Mouse (Mus musculus): ENCODE measurements around the gene Elf2. TPM values are rescaled to one million over a fixed set of nuclear protein-coding genes. Genes with fewer than 3 reads are reported as not detected.

Gene Elf2
- polyA plus RNA-seq, 2 experiments = 59.3 to 61.4 TPM

DNA sequence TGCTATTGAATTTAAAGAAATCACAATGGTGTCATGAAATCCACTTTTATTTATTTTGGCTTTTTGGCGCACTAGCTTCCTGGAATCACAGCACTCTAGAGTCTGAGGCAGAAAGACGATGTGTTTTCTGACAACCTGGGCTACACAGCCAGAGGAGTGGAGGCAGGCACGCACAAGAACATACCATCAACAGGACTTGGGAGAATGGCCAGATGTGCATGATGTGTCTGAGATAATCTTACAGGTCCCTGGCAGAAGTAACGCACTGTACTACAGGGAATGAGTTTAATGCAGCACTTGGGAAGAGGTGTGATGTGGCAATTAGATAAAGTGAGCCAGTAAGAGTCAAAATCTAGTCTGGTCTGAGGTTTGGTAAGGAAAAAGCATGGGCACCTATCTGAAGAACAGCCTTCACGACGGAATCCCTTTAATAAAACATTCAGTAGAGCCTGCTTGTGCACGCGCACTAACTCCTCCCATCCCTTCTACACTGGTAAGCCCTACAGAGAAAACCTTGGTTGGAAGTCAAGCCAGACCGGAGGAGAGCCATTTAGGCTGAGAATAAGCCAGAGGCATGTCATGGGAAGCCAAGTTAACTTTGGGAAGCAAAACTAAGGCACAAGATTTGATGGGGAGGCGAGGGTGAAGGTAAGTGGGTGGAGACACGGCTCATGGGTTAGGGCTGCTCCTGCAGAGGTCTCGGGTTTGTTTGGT is 87.6 kb downstream of the Elf2 start:
- H3K4me3 ChIP-seq (replicated peaks; ENCODE audit: low read length) = no peak overlapping the region
- H3K4me2 ChIP-seq (replicated peaks; ENCODE audit: low read depth, low read length, severe bottlenecking) = no peak overlapping the region
- no peaks in the 10 kb centered on the region for H3K4me1 ChIP-seq (ENCODE audit: control insufficient read depth, insufficient read depth, low read length)
- no peak overlapping the region for H3K9ac ChIP-seq (ENCODE audit: low read depth, low read length, severe bottlenecking)
- no peak overlapping the region for H3K27ac ChIP-seq (replicated peaks; ENCODE audit: low read depth, low read length)
- DNase-seq (ENCODE audit: low spot score) = no peak
- no peaks in the 10 kb centered on the region for H3K9me3 ChIP-seq (ENCODE audit: control insufficient read depth, low read length)
- no peaks in the 10 kb centered on the region for H3K27me3 ChIP-seq (ENCODE audit: control insufficient read depth, insufficient read depth, low read length)
- ATAC-seq (ENCODE audit: low FRiP score, low read depth) = no peak
- no peak for TF ChIP-seq POLR2A (IDR thresholded peaks at IDR 0.05; ENCODE audit: borderline replicate concordance, extremely low read depth, insufficient read depth, insufficient read length)
- peaks cover 79% of the 10 kb centered on the region for H3K36me3 ChIP-seq (ENCODE audit: control insufficient read depth, insufficient read depth, low read length)
- 93% methylated on average over 12 of the region's 12 CpGs for WGBS

DNA sequence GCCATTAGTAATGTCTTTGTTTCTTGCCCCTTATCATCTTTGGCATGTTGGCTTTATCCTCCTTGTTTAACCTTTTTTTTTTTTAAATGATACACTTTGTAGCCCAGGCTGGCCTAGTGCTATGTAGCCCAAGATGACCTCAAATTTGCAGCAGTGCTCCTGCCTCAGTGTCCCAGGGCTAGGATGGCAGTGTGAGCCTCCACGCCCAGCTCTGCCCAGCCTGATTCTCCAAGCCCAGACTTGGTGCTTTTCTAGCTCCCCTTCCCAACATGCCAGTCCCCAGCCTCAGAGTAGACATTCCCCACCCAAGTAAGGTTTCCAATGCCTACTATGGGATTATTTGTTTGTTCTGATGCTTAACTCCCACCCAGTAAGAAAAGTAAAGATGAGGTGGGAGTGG is 88.2 kb downstream of the Elf2 start:
- H3K27me3 ChIP-seq (ENCODE audit: control insufficient read depth, insufficient read depth, low read length) = no peaks in the 10 kb centered on the region
- DNase-seq (ENCODE audit: low spot score) (no peak), ATAC-seq (ENCODE audit: low FRiP score, low read depth) (no peak)
- peaks cover 72% of the 10 kb centered on the region for H3K36me3 ChIP-seq (ENCODE audit: control insufficient read depth, insufficient read depth, low read length)
- WGBS = 100% methylated on average over 1 of the region's 1 CpGs
- H3K4me2 ChIP-seq (replicated peaks; ENCODE audit: low read depth, low read length, severe bottlenecking) = no peak overlapping the region
- no peak for TF ChIP-seq POLR2A (IDR thresholded peaks at IDR 0.05; ENCODE audit: borderline replicate concordance, extremely low read depth, insufficient read depth, insufficient read length)
- H3K4me1 ChIP-seq (ENCODE audit: control insufficient read depth, insufficient read depth, low read length) = no peaks in the 10 kb centered on the region
- H3K4me3 ChIP-seq (replicated peaks; ENCODE audit: low read length) = no peak overlapping the region
- no peaks in the 10 kb centered on the region for H3K9me3 ChIP-seq (ENCODE audit: control insufficient read depth, low read length)
- no peak overlapping the region for H3K27ac ChIP-seq (replicated peaks; ENCODE audit: low read depth, low read length)
- no peak overlapping the region for H3K9ac ChIP-seq (ENCODE audit: low read depth, low read length, severe bottlenecking)

GRCm38 (mm10) chr3:51251057-51251456 is 89.4 kb downstream of the Elf2 start:
- H3K27me3 ChIP-seq (ENCODE audit: control insufficient read depth, insufficient read depth, low read length) = no peaks in the 10 kb centered on the region
- no peak for DNase-seq (ENCODE audit: low spot score)
- H3K4me1 ChIP-seq (ENCODE audit: control insufficient read depth, insufficient read depth, low read length) = no peaks in the 10 kb centered on the region
- H3K4me3 ChIP-seq (replicated peaks; ENCODE audit: low read length) = no peak overlapping the region
- no peak overlapping the region for H3K4me2 ChIP-seq (replicated peaks; ENCODE audit: low read depth, low read length, severe bottlenecking)
- peaks cover 61% of the 10 kb centered on the region for H3K36me3 ChIP-seq (ENCODE audit: control insufficient read depth, insufficient read depth, low read length)
- no peak for TF ChIP-seq POLR2A (IDR thresholded peaks at IDR 0.05; ENCODE audit: borderline replicate concordance, extremely low read depth, insufficient read depth, insufficient read length)
- no peak overlapping the region for H3K27ac ChIP-seq (replicated peaks; ENCODE audit: low read depth, low read length)
- H3K9ac ChIP-seq (ENCODE audit: low read depth, low read length, severe bottlenecking) = no peak overlapping the region
- no peaks in the 10 kb centered on the region for H3K9me3 ChIP-seq (ENCODE audit: control insufficient read depth, low read length)
- 86% methylated on average over 5 of the region's 5 CpGs for WGBS
- no peak for ATAC-seq (ENCODE audit: low FRiP score, low read depth)

DNA sequence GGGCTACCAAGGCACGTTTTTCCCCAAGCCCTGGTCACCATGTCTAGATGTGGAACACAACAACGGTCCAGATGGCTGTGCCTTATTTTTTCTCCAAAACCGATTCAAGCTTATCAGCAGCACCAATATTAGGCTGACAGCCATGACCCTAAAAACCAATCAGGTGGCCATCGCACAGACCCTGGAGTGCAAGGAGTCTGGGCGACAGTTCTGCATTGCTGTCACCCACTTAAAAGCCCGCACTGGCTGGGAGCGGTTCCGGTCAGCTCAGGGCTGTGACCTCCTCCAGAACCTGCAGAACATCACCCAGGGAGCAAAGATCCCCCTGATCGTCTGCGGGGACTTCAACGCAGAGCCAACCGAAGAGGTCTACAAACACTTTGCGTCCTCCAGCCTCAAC is 90.6 kb downstream of the Elf2 start:
- ATAC-seq (ENCODE audit: low FRiP score, low read depth) (no peak), DNase-seq (ENCODE audit: low spot score) (no peak)
- Histone ChIP-seq H3K4me3 (replicated peaks; ENCODE audit: low read length) (no peak overlapping the region), H3K27ac (replicated peaks; ENCODE audit: low read depth, low read length) (no peak overlapping the region), H3K4me1 (ENCODE audit: control insufficient read depth, insufficient read depth, low read length) (no peaks in the 10 kb centered on the region), H3K9ac (ENCODE audit: low read depth, low read length, severe bottlenecking) (no peak overlapping the region), H3K36me3 (ENCODE audit: control insufficient read depth, insufficient read depth, low read length) (peaks cover 55% of the 10 kb centered on the region), H3K27me3 (ENCODE audit: control insufficient read depth, insufficient read depth, low read length) (no peaks in the 10 kb centered on the region), H3K9me3 (ENCODE audit: control insufficient read depth, low read length) (no peaks in the 10 kb centered on the region), H3K4me2 (replicated peaks; ENCODE audit: low read depth, low read length, severe bottlenecking) (no peak overlapping the region)
- 94% methylated on average over 13 of the region's 13 CpGs for WGBS
- no peak for TF ChIP-seq POLR2A (IDR thresholded peaks at IDR 0.05; ENCODE audit: borderline replicate concordance, extremely low read depth, insufficient read depth, insufficient read length)

- Histone ChIP-seq H3K9ac (ENCODE audit: low read depth, low read length, severe bottlenecking) (no peak overlapping the region), H3K27me3 (ENCODE audit: control insufficient read depth, insufficient read depth, low read length) (no peaks in the 10 kb centered on the region), H3K27ac (replicated peaks; ENCODE audit: low read depth, low read length) (no peak overlapping the region), H3K4me2 (replicated peaks; ENCODE audit: low read depth, low read length, severe bottlenecking) (no peak overlapping the region), H3K4me3 (replicated peaks; ENCODE audit: low read length) (no peak overlapping the region), H3K4me1 (ENCODE audit: control insufficient read depth, insufficient read depth, low read length) (no peaks in the 10 kb centered on the region), H3K36me3 (ENCODE audit: control insufficient read depth, insufficient read depth, low read length) (peaks cover 51% of the 10 kb centered on the region), H3K9me3 (ENCODE audit: control insufficient read depth, low read length) (no peaks in the 10 kb centered on the region)
- no peak for ATAC-seq (ENCODE audit: low FRiP score, low read depth)
- no peak for TF ChIP-seq POLR2A (IDR thresholded peaks at IDR 0.05; ENCODE audit: borderline replicate concordance, extremely low read depth, insufficient read depth, insufficient read length)
- DNase-seq (ENCODE audit: low spot score) = no peak
- 94% methylated on average over 11 of the region's 11 CpGs for WGBS
Observed at GRCm38 (mm10) chr3:51249460-51249859, 91.0 kb downstream of the Elf2 start.

All from limb, embryonic 14.5 days (tissue).